24 mouse cellular contexts compared by ENCODE assay signal in genomic region chr17:47219846-47220245, GRCm38 (mm10).
DNase-seq lines count a peak whose midpoint lies in the region; ATAC-seq and TF ChIP-seq lines count a peak whose summit lies in the region.
"Had no signal": no experiment of that assay in that cellular context is flagged by ENCODE, and none has a peak within 500 bp of the region (broad histone marks: within the 10 kb centered on the region; RNA-seq: fewer than 3 reads in every experiment).

No protein-coding gene starts in this region.

- H3K4me1 ChIP-seq in liver, adult 2 months (ENCODE audit: control insufficient read depth, insufficient read depth, low read length) = no peaks in the 10 kb centered on the region
- peaks cover 73% of the 10 kb centered on the region for H3K4me1 ChIP-seq in bone marrow macrophage, adult 2 months (ENCODE audit: control insufficient read depth, insufficient read depth, low read length)
- peaks cover 2% of the 10 kb centered on the region for H3K4me1 ChIP-seq in brown adipose tissue, adult 24 weeks (ENCODE audit: control insufficient read depth, insufficient read depth, insufficient read length, low read length)
- H3K4me1 ChIP-seq: embryonic facial prominence, embryonic 15.5 days; forebrain, embryonic 10.5 days; forebrain, embryonic 12.5 days had no signal

- H3K4me3 ChIP-seq in liver, adult 2 months (ENCODE audit: insufficient read depth, low read depth, low read length) = no peak overlapping the region
- H3K4me3 ChIP-seq in bone marrow macrophage, adult 2 months (ENCODE audit: insufficient read depth, low read length) = no peak overlapping the region
- H3K4me3 ChIP-seq in brown adipose tissue, adult 24 weeks (ENCODE audit: insufficient read depth, low read depth, low read length) = no peak overlapping the region
- H3K4me3 ChIP-seq: embryonic facial prominence, embryonic 13.5 days; embryonic facial prominence, embryonic 15.5 days; erythroblast, embryonic 14.5 days; forebrain, embryonic 10.5 days; forebrain, embryonic 12.5 days had no signal

- TF ChIP-seq CTCF in liver, adult 2 months (IDR thresholded peaks at IDR 0.05; ENCODE audit: low read depth, low read length) = no peak
- TF ChIP-seq CTCF in bone marrow macrophage, adult 2 months (IDR thresholded peaks at IDR 0.05; ENCODE audit: low read depth, low read length) = no peak

- TF ChIP-seq POLR2A in liver, adult 2 months (IDR thresholded peaks at IDR 0.05; ENCODE audit: extremely low read depth, insufficient read depth, low read length) = no peak
- TF ChIP-seq POLR2A in bone marrow macrophage, adult 2 months (IDR thresholded peaks at IDR 0.05; ENCODE audit: borderline replicate concordance, low read depth, low read length) = no peak

- 91% methylated on average over 2 of the region's 2 CpGs for WGBS in liver, adult 2 months

- H3K27ac ChIP-seq in liver, adult 2 months (replicated peaks; ENCODE audit: insufficient read depth, low read depth, low read length) = no peak overlapping the region; the same call in 1 of the 2 replicates
- peak overlapping the region; percentile 88 for H3K27ac ChIP-seq in bone marrow macrophage, adult 2 months (ENCODE audit: insufficient read depth, low read depth, low read length)
- peak overlapping the region; percentile 20 for H3K27ac ChIP-seq in brown adipose tissue, adult 24 weeks (replicated peaks; ENCODE audit: low read depth, low read length)
- H3K27ac ChIP-seq: embryonic facial prominence, embryonic 13.5 days; embryonic facial prominence, embryonic 15.5 days; forebrain, embryonic 10.5 days; forebrain, embryonic 12.5 days had no signal

- no peaks in the 10 kb centered on the region for H3K79me2 ChIP-seq in liver, adult 2 months (ENCODE audit: control insufficient read depth, insufficient read depth, low read length)

- no peaks in the 10 kb centered on the region for H3K27me3 ChIP-seq in liver, adult 2 months (ENCODE audit: control insufficient read depth, insufficient read depth, low read length)
- H3K27me3 ChIP-seq: embryonic facial prominence, embryonic 13.5 days; embryonic facial prominence, embryonic 15.5 days; forebrain, embryonic 12.5 days had no signal

- no peaks in the 10 kb centered on the region for H3K36me3 ChIP-seq in liver, adult 2 months (ENCODE audit: control insufficient read depth, insufficient read depth, low read length)
- H3K36me3 ChIP-seq: embryonic facial prominence, embryonic 13.5 days; embryonic facial prominence, embryonic 15.5 days had no signal

- no peak overlapping the region for H3K9ac ChIP-seq in liver, adult 2 months (ENCODE audit: low read depth, low read length)
- H3K9ac ChIP-seq: embryonic facial prominence, embryonic 13.5 days; embryonic facial prominence, embryonic 15.5 days; forebrain, embryonic 12.5 days had no signal

- DNase-seq in liver, adult 2 months (ENCODE audit: extremely low read depth, low read depth, low spot score) = peak; percentile 15
- no peak for DNase-seq in liver
- no peak for DNase-seq in cerebellum, adult 11 months
- no peak for DNase-seq in frontal cortex, postnatal 14 days (ENCODE audit: low spot score in 2 of 2)
- DNase-seq: adrenal gland, adult 2 months; adrenal gland, postnatal 10 days; adrenal gland, postnatal 25 days; cerebellum, adult 11-12 months; cerebellum, adult 2 months; cerebellum, adult 9-11 months; cerebellum, postnatal 14 days; cerebellum, postnatal 36 days; embryo, embryonic 11 days had no signal

- peak; percentile 65 for ATAC-seq in monocyte, adult 5-6 weeks (replicated peaks; ENCODE audit: insufficient number of reproducible peaks, low FRiP score, low TSS enrichment, poor library complexity, severe bottlenecking)
- ATAC-seq in granulocyte monocyte progenitor cell, adult 5-6 weeks (replicated peaks; ENCODE audit: poor library complexity, severe bottlenecking) = no peak
- ATAC-seq: forebrain, embryonic 14.5 days; forebrain, embryonic 16.5 days had no signal
